Mouse (Mus musculus) lung, postnatal 0 days (tissue): Measurements from ENCODE around the gene Aplf.

Source experiments
- CTCF ChIP-seq: IDR thresholded peaks from 2 replicates; pipeline ENCODE4 v1.5.1; 2016; ENCODE audit warnings: antibody characterized with exemption, mild to moderate bottlenecking
- EP300 ChIP-seq: IDR thresholded peaks from 2 replicates; pipeline ENCODE4 v1.6.1; 2016; ENCODE audit warnings: antibody characterized with exemption, mild to moderate bottlenecking, control low read depth

- TF ChIP-seq CTCF (peak; percentile 20), EP300 (no peak)
Observed at GRCm38 (mm10) chr6:87662197-87662596, 9.8 kb downstream of the Aplf start.
